Mouse (Mus musculus) CH12.LX (cell line): ENCODE data around the gene Pttg1ip. TPM values are rescaled to one million over a fixed set of nuclear protein-coding genes. Genes with fewer than 3 reads are reported as not detected.

Source experiments
- DNase-seq: peaks from one replicate; pipeline ENCODE4 v3.0.0-alpha.2; 2013; ENCODE audit errors: extremely low read depth
- H3K27ac ChIP-seq: 2 replicates; pipeline ENCODE4 v1.5.1; 2012; ENCODE audit warnings: low read depth, mild to moderate bottlenecking, control low read depth, moderate library complexity; ENCODE audit not compliant: insufficient read depth
- H3K27me3 ChIP-seq: replicated peaks from 2 replicates; pipeline ENCODE3; 2012; ENCODE audit warnings: inconsistent platforms
- H3K36me3 ChIP-seq, 2 experiments: replicated peaks in 1 of 2; 2 replicates each; pipeline versions ENCODE3 to v1.6.1; 2012; ENCODE audit warnings: inconsistent platforms in 1 of 2, low read length in 1 of 2, mild to moderate bottlenecking in 1 of 2, mixed read lengths in 1 of 2, moderate library complexity in 1 of 2; ENCODE audit not compliant: control insufficient read depth in 1 of 2, insufficient read depth in 1 of 2
- H3K4me1 ChIP-seq, 2 experiments: 2 replicates each; pipeline ENCODE4 v1.6.1; 2012; ENCODE audit warnings: inconsistent platforms in 1 of 2, moderate library complexity in 1 of 2; ENCODE audit not compliant: insufficient read depth in 2 of 2, control insufficient read depth in 1 of 2
- H3K4me2 ChIP-seq: 2 replicates; pipeline ENCODE4 v1.6.1; 2012; ENCODE audit warnings: low read depth, mild to moderate bottlenecking, control low read depth; ENCODE audit not compliant: poor library complexity, insufficient read depth, severe bottlenecking
- H3K4me3 ChIP-seq, 3 experiments: fragments of 150-350 bp in 1 of 3; sonication (generic) in 1 of 3; replicated peaks in 1 of 3; 2 replicates each; pipeline versions ENCODE3 to v1.5.1; 2011 to 2012; ENCODE audit warnings: low read depth in 2 of 3, low read length in 2 of 3, mild to moderate bottlenecking in 2 of 3, moderate library complexity in 2 of 3, control low read depth in 1 of 3, improper control_type of control experiment in 1 of 3, inconsistent platforms in 1 of 3, mixed read lengths in 1 of 3; ENCODE audit not compliant: poor library complexity in 1 of 3
- H3K79me2 ChIP-seq: replicated peaks from 2 replicates; pipeline ENCODE4 v1.6.1; 2012; ENCODE audit warnings: mild to moderate bottlenecking, moderate library complexity; ENCODE audit not compliant: control insufficient read depth, poor library complexity, insufficient read depth, severe bottlenecking; ENCODE audit errors: extremely low read depth
- H3K9ac ChIP-seq: 2 replicates; pipeline ENCODE4 v1.6.1; 2012; ENCODE audit warnings: low read depth, mild to moderate bottlenecking, control low read depth, moderate library complexity; ENCODE audit not compliant: insufficient read depth
- H3K9me3 ChIP-seq: replicated peaks from 2 replicates; pipeline ENCODE3; 2012; ENCODE audit warnings: low read length, inconsistent platforms, mixed read lengths
- CHD1 ChIP-seq: IDR thresholded peaks from 2 replicates; pipeline ENCODE4 v1.6.1; 2012; ENCODE audit warnings: low read depth, low read length, improper control_type of control experiment, inconsistent platforms
- CHD2 ChIP-seq: IDR thresholded peaks from 2 replicates; pipeline ENCODE4 v1.6.1; 2011; ENCODE audit warnings: low read length, improper control_type of control experiment
- CTCF ChIP-seq, 2 experiments: IDR thresholded peaks in 1 of 2; conservative IDR thresholded peaks in 1 of 2; 2 replicates each; pipeline ENCODE4 v1.5.1; 2011 to 2012; ENCODE audit warnings: low read depth in 2 of 2, low read length in 2 of 2, improper control_type of control experiment in 1 of 2, inconsistent platforms in 1 of 2, mild to moderate bottlenecking in 1 of 2, moderate library complexity in 1 of 2
- ELF1 ChIP-seq: IDR thresholded peaks from 2 replicates; pipeline ENCODE4 v1.6.1; 2014; ENCODE audit warnings: low read depth, mild to moderate bottlenecking, inconsistent platforms, low read length, improper control_type of control experiment
- EP300 ChIP-seq: IDR thresholded peaks from 2 replicates; pipeline ENCODE4 v1.6.1; 2011; ENCODE audit warnings: low read length, improper control_type of control experiment
- ETS1 ChIP-seq: conservative IDR thresholded peaks from 2 replicates; pipeline ENCODE4 v1.6.1; 2012; ENCODE audit warnings: low read depth, mild to moderate bottlenecking, inconsistent platforms, low read length, improper control_type of control experiment, moderate library complexity
- HCFC1 ChIP-seq: IDR thresholded peaks from 2 replicates; pipeline ENCODE4 v1.6.1; 2012; ENCODE audit warnings: low read depth, mild to moderate bottlenecking, inconsistent platforms, low read length, improper control_type of control experiment
- JUN ChIP-seq: IDR thresholded peaks from 2 replicates; pipeline ENCODE4 v1.6.1; 2011; ENCODE audit warnings: low read depth, mild to moderate bottlenecking, low read length, improper control_type of control experiment, moderate library complexity; ENCODE audit not compliant: insufficient read depth
- KAT2A ChIP-seq: IDR thresholded peaks from 2 replicates; pipeline ENCODE4 v1.6.1; 2012; ENCODE audit warnings: low read length, improper control_type of control experiment, inconsistent platforms; ENCODE audit not compliant: insufficient replicate concordance
- MAFK ChIP-seq: IDR thresholded peaks from 2 replicates; pipeline ENCODE4 v1.6.1; 2011; ENCODE audit warnings: low read length, improper control_type of control experiment; ENCODE audit not compliant: insufficient replicate concordance
- MXI1 ChIP-seq: IDR thresholded peaks from 2 replicates; pipeline ENCODE4 v1.6.1; 2011; ENCODE audit warnings: mild to moderate bottlenecking, low read depth, low read length, improper control_type of control experiment
- NELFE ChIP-seq: IDR thresholded peaks from 2 replicates; pipeline ENCODE4 v1.6.1; 2011; ENCODE audit warnings: low read depth, low read length, improper control_type of control experiment
- NRF1 ChIP-seq: IDR thresholded peaks from 2 replicates; pipeline ENCODE4 v1.6.1; 2014; ENCODE audit warnings: low read depth, mild to moderate bottlenecking, inconsistent platforms, low read length, improper control_type of control experiment, moderate library complexity
- POLR2A ChIP-seq: IDR thresholded peaks from 2 replicates; pipeline ENCODE4 v1.6.1; 2011; ENCODE audit warnings: low read depth, mild to moderate bottlenecking, improper control_type of control experiment, low read length
- RCOR1 ChIP-seq: conservative IDR thresholded peaks from 2 replicates; pipeline ENCODE4 v1.6.1; 2012; ENCODE audit warnings: low read depth, mild to moderate bottlenecking, inconsistent platforms, low read length, improper control_type of control experiment
- UBTF ChIP-seq: IDR thresholded peaks from 2 replicates; pipeline ENCODE4 v1.6.1; 2012; ENCODE audit warnings: low read depth, mild to moderate bottlenecking, inconsistent platforms, low read length, improper control_type of control experiment, moderate library complexity
- ZKSCAN1 ChIP-seq: IDR thresholded peaks from 2 replicates; pipeline ENCODE4 v1.6.1; 2012; ENCODE audit warnings: low read depth, inconsistent platforms, low read length, improper control_type of control experiment, borderline replicate concordance
- ZMIZ1 ChIP-seq: IDR thresholded peaks from 2 replicates; pipeline ENCODE4 v1.6.1; 2012; ENCODE audit warnings: low read depth, mild to moderate bottlenecking, inconsistent platforms, low read length, improper control_type of control experiment
- ZNF384 ChIP-seq: IDR thresholded peaks from 2 replicates; pipeline ENCODE4 v1.6.1; 2012; ENCODE audit warnings: low read depth, low read length, improper control_type of control experiment, inconsistent platforms
- dilution Hi-C: fragments of 300-500 bp; cut with MboI; formaldehyde crosslinking; loops from 2 replicates; pipeline ENCODE4 v1.14.3; 2020; ENCODE audit warnings: low sequenced_read_pairs; ENCODE audit not compliant: extremely low pct_unique_long_range_greater_than_20kb, extremely low pct_ligation_motif_present
- in situ Hi-C: fragments of 300-500 bp; cut with MboI; formaldehyde crosslinking; loops from 3 replicates; pipeline ENCODE4 v1.14.3; 2019; ENCODE audit warnings: low sequenced_read_pairs, low pct_ligation_motif_present, low pct_unique_long_range_greater_than_20kb, mixed read lengths
- polyA plus RNA-seq: library from polyadenylated mRNA; unstranded; fragments of >175 nt; gene quantifications from 2 replicates; pipeline ENCODE4 v1.2.1, GENCODE M21; 2012; ENCODE audit warnings: low read depth; ENCODE audit not compliant: insufficient read length
- total RNA-seq, 2 experiments: library from RNA; depleted of rRNA; stranded (reverse); fragments of 300-350 nt in 1 of 2; fragments of >200 nt in 1 of 2; gene quantifications; 2 replicates each; pipeline ENCODE4 v1.2.3; 2012 to 2014

Pttg1ip gene
- total and polyA plus RNA-seq, 3 experiments: 18.9 to 25.3 (median 20.7) TPM

GRCm38 (mm10) chr10:77544916-77545315 lies 36.6 kb upstream of the Pttg1ip start:
- in situ Hi-C loops (no loop called here), dilution Hi-C loops (no loop called here)
- no peak for DNase-seq
- no peaks in the 10 kb centered on the region for H3K27me3 ChIP-seq
- TF ChIP-seq CHD2 (no peak), POLR2A (no peak)
- peaks cover 0 to 16% of the 10 kb centered on the region in 2 experiments; a peak in 2 of 4 replicates for H3K4me1 ChIP-seq
- no peaks in the 10 kb centered on the region for H3K79me2 ChIP-seq
- no peak overlapping the region for H3K4me2 ChIP-seq
- H3K9ac ChIP-seq: no peak overlapping the region
- H3K9me3 ChIP-seq: no peaks in the 10 kb centered on the region
- H3K27ac ChIP-seq: no peak overlapping the region
- H3K4me3 ChIP-seq: no peak overlapping the region
- peaks cover 42 to 85% of the 10 kb centered on the region in 2 experiments for H3K36me3 ChIP-seq

- Histone ChIP-seq H3K4me1 (peaks cover 0 to 5% of the 10 kb centered on the region in 2 experiments; a peak in 1 of 4 replicates), H3K4me2 (no peak overlapping the region), H3K27me3 (no peaks in the 10 kb centered on the region), H3K9me3 (no peaks in the 10 kb centered on the region), H3K27ac (no peak overlapping the region), H3K9ac (no peak overlapping the region), H3K4me3 (no peak overlapping the region), H3K36me3 (peaks cover 51 to 91% of the 10 kb centered on the region in 2 experiments), H3K79me2 (no peaks in the 10 kb centered on the region)
- DNase-seq: no peak
- TF ChIP-seq ZNF384 (no peak), CHD1 (no peak), HCFC1 (no peak), EP300 (no peak), NELFE (no peak), ETS1 (no peak), KAT2A (no peak), ZKSCAN1 (no peak), MXI1 (no peak), RCOR1 (no peak), MAFK (no peak), UBTF (no peak), NRF1 (no peak), CTCF (conservative IDR thresholded peaks at IDR 0.05 in 1 of 2, IDR thresholded peaks at IDR 0.05 in 1 of 2; ENCODE audit: low read depth in 2 of 2, low read length in 2 of 2) (no peak), ZMIZ1 (no peak), JUN (no peak), ELF1 (no peak)
- in situ Hi-C loops: no loop called here
- dilution Hi-C loops: no loop called here
Observed at GRCm38 (mm10) chr10:77548576-77548975, 32.9 kb upstream of the Pttg1ip start.
